ENCODE assay signal across 9 mouse cellular contexts in the genomic region with DNA sequence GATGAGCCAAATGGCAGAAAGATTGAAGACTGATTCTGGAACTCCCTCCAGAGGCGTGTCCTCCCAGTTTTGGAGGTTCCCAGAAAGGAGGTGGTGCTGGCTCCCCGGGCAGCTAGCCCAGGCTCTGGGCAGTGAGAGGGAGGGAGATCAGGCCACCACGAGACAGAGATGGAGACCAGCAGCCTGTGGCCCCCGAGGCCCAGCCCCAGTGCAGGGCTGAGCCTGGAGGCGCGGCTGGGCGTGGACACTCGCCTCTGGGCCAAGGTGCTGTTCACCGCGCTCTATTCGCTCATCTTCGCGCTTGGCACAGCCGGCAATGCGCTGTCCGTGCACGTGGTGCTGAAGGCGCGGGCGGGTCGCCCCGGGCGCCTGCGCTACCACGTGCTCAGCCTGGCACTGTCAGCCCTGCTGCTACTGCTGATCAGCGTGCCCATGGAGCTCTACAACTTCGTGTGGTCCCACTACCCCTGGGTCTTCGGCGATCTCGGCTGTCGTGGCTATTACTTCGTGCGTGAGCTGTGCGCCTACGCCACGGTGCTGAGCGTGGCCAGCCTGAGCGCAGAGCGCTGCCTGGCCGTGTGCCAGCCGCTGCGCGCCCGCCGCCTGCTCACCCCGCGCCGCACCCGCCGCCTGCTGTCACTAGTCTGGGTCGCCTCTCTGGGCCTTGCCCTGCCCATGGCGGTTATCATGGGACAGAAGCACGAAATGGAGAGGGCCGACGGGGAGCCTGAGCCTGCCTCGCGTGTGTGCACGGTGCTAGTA. TPM values are rescaled to one million over a fixed set of nuclear protein-coding genes. Genes with fewer than 3 reads are reported as not detected.
DNase-seq lines count a peak whose midpoint lies in the region; ATAC-seq lines count a peak whose summit lies in the region.
"Had no signal": no experiment of that assay in that cellular context is flagged by ENCODE, and none has a peak within 500 bp of the region (broad histone marks: within the 10 kb centered on the region; RNA-seq: fewer than 3 reads in every experiment).

A gene (plus strand): TSS at position 51 of the 762 bp plus-strand sequence.

- no peak within 1 kb of the TSS for H3K27ac ChIP-seq in forebrain, embryonic 15.5 days (replicated peaks)
- no peak within 1 kb of the TSS for H3K27ac ChIP-seq in liver, embryonic 13.5 days
- no peak within 1 kb of the TSS for H3K27ac ChIP-seq in neural tube, embryonic 14.5 days (ENCODE audit: low read depth, low read length)

- WGBS in forebrain, embryonic 15.5 days = 4% methylated on average over 58 of the region's 58 CpGs
- 9% methylated on average over 58 of the region's 58 CpGs for WGBS in liver, embryonic 13.5 days (ENCODE audit: insufficient replicate concordance)
- 4% methylated on average over 53 of the region's 58 CpGs for WGBS in neural tube, embryonic 14.5 days

- no peaks in the 10 kb centered on the region for H3K36me3 ChIP-seq in forebrain, embryonic 15.5 days
- H3K36me3 ChIP-seq in liver, embryonic 13.5 days = no peaks in the 10 kb centered on the region
- no peaks in the 10 kb centered on the region for H3K36me3 ChIP-seq in neural tube, embryonic 14.5 days (ENCODE audit: control insufficient read depth, insufficient read depth, low read length)
- H3K36me3 ChIP-seq: G1E had no signal

- peak within 1 kb of the TSS; percentile 77 for H3K4me2 ChIP-seq in forebrain, embryonic 15.5 days (replicated peaks)
- 0 out of 2 replicates have a peak within 1 kb of the TSS, but pooled peaks have one; percentile 12 for H3K4me2 ChIP-seq in liver, embryonic 13.5 days
- H3K4me2 ChIP-seq in neural tube, embryonic 14.5 days (ENCODE audit: low read depth, low read length) = peak within 1 kb of the TSS; percentile 75

- H3K9me3 ChIP-seq in forebrain, embryonic 15.5 days = no peaks in the 10 kb centered on the region
- no peaks in the 10 kb centered on the region for H3K9me3 ChIP-seq in liver, embryonic 13.5 days (replicated peaks)
- H3K9me3 ChIP-seq in neural tube, embryonic 14.5 days (ENCODE audit: control insufficient read depth, low read length) = no peaks in the 10 kb centered on the region
- H3K9me3 ChIP-seq: G1E had no signal

- H3K27me3 ChIP-seq in forebrain, embryonic 15.5 days = peaks cover 32% of the 10 kb centered on the region
- peaks cover 33% of the 10 kb centered on the region for H3K27me3 ChIP-seq in liver, embryonic 13.5 days
- peaks cover 9% of the 10 kb centered on the region for H3K27me3 ChIP-seq in neural tube, embryonic 14.5 days (ENCODE audit: control insufficient read depth, insufficient read depth, low read length)

- H3K4me3 ChIP-seq in forebrain, embryonic 15.5 days = peak within 1 kb of the TSS; percentile 40
- H3K4me3 ChIP-seq in liver, embryonic 13.5 days (replicated peaks) = no peak within 1 kb of the TSS
- peak within 1 kb of the TSS; percentile 31 for H3K4me3 ChIP-seq in neural tube, embryonic 14.5 days (ENCODE audit: low read depth, low read length)

- DNase-seq in B cell, adult 2 months = peak; percentile 39 to 43
- DNase-seq in c-Kit-positive CD71-positive TER-119-positive erythroid progenitor cells, embryonic 14.5 days (ENCODE audit: low spot score) = peak; percentile 12
- peak; percentile 89 to 91 for DNase-seq in heart, postnatal 10 days
- DNase-seq in kidney, postnatal 25 days = peak; percentile 80 to 88
- DNase-seq in liver, embryonic 13.5 days = peak; percentile 20
- peak; percentile 63 for DNase-seq in thymus, postnatal 14 days

- ATAC-seq in forebrain, embryonic 15.5 days (replicated peaks) = peak; percentile 89
- 0 out of 2 replicates have a peak, but pooled peaks have one; percentile 29 for ATAC-seq in liver, embryonic 13.5 days (ENCODE audit: low read depth)
- peak; percentile 92 for ATAC-seq in neural tube, embryonic 14.5 days (ENCODE audit: low read depth)

- peak within 1 kb of the TSS; percentile 29; the same call in 1 of the 2 replicates for H3K9ac ChIP-seq in forebrain, embryonic 15.5 days (replicated peaks)
- H3K9ac ChIP-seq in liver, embryonic 13.5 days = no peak within 1 kb of the TSS
- H3K9ac ChIP-seq in neural tube, embryonic 14.5 days (replicated peaks; ENCODE audit: low read depth, low read length) = 0 out of 2 replicates have a peak within 1 kb of the TSS, but pooled peaks have one; percentile 13

- intact Hi-C loops in heart, postnatal 10 days (cut with DNase I) = no loop called here

- peaks cover 8% of the 10 kb centered on the region for H3K4me1 ChIP-seq in forebrain, embryonic 15.5 days
- H3K4me1 ChIP-seq in liver, embryonic 13.5 days (replicated peaks) = no peaks in the 10 kb centered on the region
- peaks cover 3% of the 10 kb centered on the region; the same call in 1 of the 2 replicates for H3K4me1 ChIP-seq in neural tube, embryonic 14.5 days (ENCODE audit: control insufficient read depth, insufficient read depth, low read length)

RNA-seq across cellular contexts. Expression of the gene that starts here (rescaled TPM):
- 1.5 and 1.6 TPM in 2 replicates for polyA plus RNA-seq in forebrain, embryonic 15.5 days (2015; fragmentation: Nextera tagmentation; extraction: Ambion mirVana)
- total RNA-seq in heart, postnatal 10 days (2021) = 1 to 10 TPM; 3.5 to 5.6 TPM
- not detected in 2 replicates for polyA plus RNA-seq in liver, embryonic 13.5 days (2015; fragmentation: Nextera tagmentation; extraction: Ambion mirVana)
- polyA plus RNA-seq in neural tube, embryonic 14.5 days (2014; fragmentation: Nextera tagmentation; extraction: Ambion mirVana) = 2.3 TPM in 2 replicates
- polyA plus RNA-seq: G1E had no signal

Comparison
In these comparisons a context has a peak if more than half of its experiments do, and no peak if none do; other contexts are left out.
1. Peak in DNase-seq, ATAC-seq and H3K4me2 ChIP-seq in liver, embryonic 13.5 days; RNA of the gene not detected or under 1 TPM.
2. DNase-seq: peak in every context shown above with its lines; median percentile 90 in heart, postnatal 10 days; 84 in kidney, postnatal 25 days; 63 in thymus, postnatal 14 days; 41 in B cell, adult 2 months; 20 in liver, embryonic 13.5 days; 12 in c-Kit-positive CD71-positive TER-119-positive erythroid progenitor cells, embryonic 14.5 days.
3. ATAC-seq: peak in every context shown above with its lines; median percentile 92 in neural tube, embryonic 14.5 days; 89 in forebrain, embryonic 15.5 days; 29 in liver, embryonic 13.5 days.
4. H3K4me2 ChIP-seq: peak in every context shown above with its lines; median percentile 77 in forebrain, embryonic 15.5 days; 75 in neural tube, embryonic 14.5 days; 12 in liver, embryonic 13.5 days.